Mouse (Mus musculus) neural tube, embryonic 14.5 days (tissue): ENCODE data around the gene Erbin. TPM values are rescaled to one million over a fixed set of nuclear protein-coding genes. Genes with fewer than 3 reads are reported as not detected.

Experiments used
- ATAC-seq: fragments of 200-750 bp; cut with Nextera tagmentation; 2 replicates; pipeline ENCODE4 v1.8.0; 2017; ENCODE audit warnings: low read depth, mild to moderate bottlenecking, moderate TSS enrichment, moderate library complexity
- H3K27ac ChIP-seq: fragments of 300-500 bp; sonication (generic); 2 replicates; pipeline ENCODE4 v1.5.1; 2014; ENCODE audit warnings: low read depth, mild to moderate bottlenecking, control low read depth, low read length, moderate library complexity, mixed read lengths
- H3K27me3 ChIP-seq: fragments of 300-500 bp; sonication (generic); 2 replicates; pipeline ENCODE4 v1.6.1; 2014; ENCODE audit warnings: low read length; ENCODE audit not compliant: control insufficient read depth, insufficient read depth
- H3K36me3 ChIP-seq: fragments of 300-500 bp; sonication (generic); 2 replicates; pipeline ENCODE4 v1.6.1; 2014; ENCODE audit warnings: low read length, mixed read lengths; ENCODE audit not compliant: control insufficient read depth, insufficient read depth
- H3K4me1 ChIP-seq: fragments of 300-500 bp; sonication (generic); 2 replicates; pipeline ENCODE4 v1.6.1; 2014; ENCODE audit warnings: low read length; ENCODE audit not compliant: control insufficient read depth, insufficient read depth
- H3K4me2 ChIP-seq: fragments of 300-500 bp; sonication (generic); 2 replicates; pipeline ENCODE4 v1.6.1; 2014; ENCODE audit warnings: mild to moderate bottlenecking, low read depth, low read length, control low read depth
- H3K4me3 ChIP-seq: fragments of 300-500 bp; sonication (generic); 2 replicates; pipeline ENCODE4 v1.5.1; 2014; ENCODE audit warnings: low read depth, low read length, control low read depth, mixed read lengths
- H3K9ac ChIP-seq: fragments of 300-500 bp; sonication (generic); replicated peaks from 2 replicates; pipeline ENCODE4 v1.6.1; 2014; ENCODE audit warnings: low read depth, mild to moderate bottlenecking, control low read depth, low read length, mixed read lengths
- H3K9me3 ChIP-seq: fragments of 300-500 bp; sonication (generic); 2 replicates; pipeline ENCODE4 v1.6.1; 2016; ENCODE audit warnings: low read length; ENCODE audit not compliant: control insufficient read depth
- WGBS: fragments of 180-500 bp; shearing (Covaris S2); extraction: QIAGEN DNeasy Blood & Tissue Kit; methylation state at CpG from one replicate; pipeline ENCODE4 v1.1.7; 2014; 5-methylcytosine and 5-hydroxymethylcytosine counted together
- polyA plus RNA-seq: library from polyadenylated mRNA; unstranded; fragments of >200 nt; fragmentation: Nextera tagmentation; extraction: Ambion mirVana; gene quantifications from 2 replicates; pipeline ENCODE4 v1.2.1, GENCODE M21; 2014

The Erbin gene
- polyA plus RNA-seq, 1 experiment from 2014 or later: 14.5 TPM

DNA sequence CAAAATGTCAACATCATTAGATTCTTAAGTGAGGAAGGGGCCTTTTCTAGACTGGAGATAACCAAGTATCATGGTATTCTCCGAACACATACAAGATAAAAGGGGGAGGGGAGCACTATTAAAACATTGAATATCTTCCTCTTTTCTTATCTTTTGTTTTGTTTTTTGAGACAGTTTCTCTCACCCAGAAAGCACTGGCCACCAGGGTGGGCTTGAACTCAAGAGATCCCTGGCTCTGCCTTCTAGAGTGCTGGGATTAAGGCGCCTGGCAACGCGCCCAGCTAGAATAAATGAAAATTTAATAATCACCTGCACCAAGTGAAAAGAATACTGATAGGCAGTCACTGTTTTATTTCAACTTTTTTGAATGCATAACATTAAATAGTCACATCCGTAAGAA lies 147.4 kb downstream of the Erbin start:
- H3K27me3 ChIP-seq: 0 out of 2 replicates have a peak, but pooled peaks cover 2% of the 10 kb centered on the region
- H3K9ac ChIP-seq: peak overlapping the region; percentile 78; the same call in 1 of the 2 replicates
- no peaks in the 10 kb centered on the region for H3K36me3 ChIP-seq
- ATAC-seq: no peak
- H3K4me1 ChIP-seq: peaks cover 21% of the 10 kb centered on the region
- no peak overlapping the region for H3K27ac ChIP-seq
- 39% methylated on average over 5 of the region's 5 CpGs for WGBS
- H3K4me2 ChIP-seq: peak overlapping the region; percentile 63
- H3K4me3 ChIP-seq: peak overlapping the region; percentile 74
- no peaks in the 10 kb centered on the region for H3K9me3 ChIP-seq

DNA sequence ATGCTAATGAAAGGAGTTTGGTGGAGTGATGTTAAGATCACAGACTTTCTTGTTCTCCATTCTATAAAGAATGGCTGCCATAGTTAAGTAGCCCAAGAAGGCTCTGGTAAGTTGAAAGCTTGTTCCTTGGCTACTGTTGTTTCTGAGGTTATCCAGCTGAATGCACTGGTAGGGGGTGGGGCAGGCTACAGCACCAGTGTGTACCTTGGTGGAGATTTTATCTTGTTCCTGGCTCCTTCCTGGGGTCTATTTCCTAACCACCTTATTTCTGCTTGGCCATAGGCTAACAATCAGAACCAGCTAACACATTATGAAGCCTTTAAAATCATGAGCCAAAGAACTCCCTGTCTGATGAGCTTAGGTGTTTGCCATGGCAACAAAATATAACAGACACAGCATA lies 149.5 kb downstream of the Erbin start:
- peaks cover 21% of the 10 kb centered on the region for H3K4me1 ChIP-seq
- no peak overlapping the region for H3K4me2 ChIP-seq
- H3K9me3 ChIP-seq: no peaks in the 10 kb centered on the region
- no peak overlapping the region for H3K9ac ChIP-seq
- no peak overlapping the region for H3K27ac ChIP-seq
- no peak for ATAC-seq
- H3K4me3 ChIP-seq: no peak overlapping the region
- H3K36me3 ChIP-seq: peaks cover 10% of the 10 kb centered on the region; the same call in 1 of the 2 replicates
- 0 out of 2 replicates have a peak, but pooled peaks cover 2% of the 10 kb centered on the region for H3K27me3 ChIP-seq

Other genes with a start within 250 kb of the Erbin start
- gene Srek1, start 145.9 kb downstream of the Erbin start, polyA plus RNA-seq: 93.1 and 98.8 TPM in 2 replicates
- gene Nln, start 189.1 kb upstream of the Erbin start, polyA plus RNA-seq: 63.6 and 71.6 TPM in 2 replicates
- gene Sgtb, start 189.2 kb upstream of the Erbin start, polyA plus RNA-seq: 33.0 and 38.5 TPM in 2 replicates